29 mouse cellular contexts compared by ENCODE assay signal in genomic region chr2:170534116-170534802, GRCm38 (mm10). TPM values are rescaled to one million over a fixed set of nuclear protein-coding genes. Genes with fewer than 3 reads are reported as not detected.
DNase-seq lines count a peak whose midpoint lies in the region; ATAC-seq and TF ChIP-seq lines count a peak whose summit lies in the region.
"Had no signal": no experiment of that assay in that cellular context is flagged by ENCODE, and none has a peak within 500 bp of the region (broad histone marks: within the 10 kb centered on the region; RNA-seq: fewer than 3 reads in every experiment).

No protein-coding gene starts in this region.

- no peaks in the 10 kb centered on the region for H3K4me1 ChIP-seq in forebrain, embryonic 12.5 days
- H3K4me1 ChIP-seq in forebrain, embryonic 11.5 days (replicated peaks; ENCODE audit: control insufficient read depth, insufficient read depth, low read length) = no peaks in the 10 kb centered on the region
- no peaks in the 10 kb centered on the region for H3K4me1 ChIP-seq in liver, embryonic 15.5 days (replicated peaks)
- H3K4me1 ChIP-seq in liver, postnatal 0 days (ENCODE audit: insufficient read depth) = no peaks in the 10 kb centered on the region
- no peaks in the 10 kb centered on the region for H3K4me1 ChIP-seq in forebrain, embryonic 14.5 days (ENCODE audit: control insufficient read depth, insufficient read depth, low read length)
- H3K4me1 ChIP-seq: embryonic facial prominence, embryonic 15.5 days; heart, embryonic 10.5 days; hindbrain, embryonic 13.5 days had no signal

- no peak overlapping the region for H3K27ac ChIP-seq in forebrain, embryonic 12.5 days
- no peak overlapping the region for H3K27ac ChIP-seq in forebrain, embryonic 11.5 days (ENCODE audit: low read depth, low read length)
- H3K27ac ChIP-seq in liver, embryonic 15.5 days (replicated peaks) = no peak overlapping the region
- no peak overlapping the region for H3K27ac ChIP-seq in liver, postnatal 0 days (ENCODE audit: low read depth)
- peak overlapping the region; percentile 55; the same call in 1 of the 2 replicates for H3K27ac ChIP-seq in forebrain, embryonic 14.5 days (ENCODE audit: low read depth, low read length)
- H3K27ac ChIP-seq: embryonic facial prominence, embryonic 15.5 days; heart, embryonic 10.5 days; hindbrain, embryonic 13.5 days; hindbrain, postnatal 0 days had no signal

- WGBS in forebrain, embryonic 12.5 days = 43% methylated on average over 12 of the region's 12 CpGs
- 57% methylated on average over 12 of the region's 12 CpGs for WGBS in forebrain, embryonic 11.5 days
- 31% methylated on average over 11 of the region's 12 CpGs for WGBS in liver, embryonic 15.5 days (ENCODE audit: insufficient replicate concordance)
- WGBS in liver, postnatal 0 days (ENCODE audit: insufficient replicate concordance) = 36% methylated on average over 9 of the region's 12 CpGs
- 27% methylated on average over 7 of the region's 12 CpGs for WGBS in forebrain, embryonic 14.5 days

- H3K4me2 ChIP-seq in forebrain, embryonic 12.5 days = no peak overlapping the region
- no peak overlapping the region for H3K4me2 ChIP-seq in forebrain, embryonic 11.5 days (ENCODE audit: low read depth, low read length, severe bottlenecking)
- no peak overlapping the region for H3K4me2 ChIP-seq in liver, embryonic 15.5 days
- H3K4me2 ChIP-seq in liver, postnatal 0 days (ENCODE audit: low read depth, low read length) = no peak overlapping the region
- no peak overlapping the region for H3K4me2 ChIP-seq in forebrain, embryonic 14.5 days (ENCODE audit: low read length)
- H3K4me2 ChIP-seq: embryonic facial prominence, embryonic 15.5 days; hindbrain, embryonic 13.5 days had no signal

- no peak for TF ChIP-seq EP300 in liver, postnatal 0 days (IDR thresholded peaks at IDR 0.05; ENCODE audit: low read depth)

- no peaks in the 10 kb centered on the region for H3K9me3 ChIP-seq in forebrain, embryonic 12.5 days
- H3K9me3 ChIP-seq in forebrain, embryonic 11.5 days (ENCODE audit: control insufficient read depth, low read length) = no peaks in the 10 kb centered on the region
- no peaks in the 10 kb centered on the region for H3K9me3 ChIP-seq in liver, embryonic 15.5 days (replicated peaks)
- H3K9me3 ChIP-seq in liver, postnatal 0 days (ENCODE audit: low read length) = no peaks in the 10 kb centered on the region
- H3K9me3 ChIP-seq in forebrain, embryonic 14.5 days (replicated peaks; ENCODE audit: control insufficient read depth, low read length) = no peaks in the 10 kb centered on the region
- H3K9me3 ChIP-seq: embryonic facial prominence, embryonic 15.5 days; heart, embryonic 10.5 days; hindbrain, embryonic 13.5 days had no signal

- H3K27me3 ChIP-seq in forebrain, embryonic 12.5 days = no peaks in the 10 kb centered on the region; the same call in 1 of the 2 replicates
- H3K27me3 ChIP-seq in forebrain, embryonic 11.5 days (ENCODE audit: control insufficient read depth, insufficient read depth, low read length) = no peaks in the 10 kb centered on the region
- H3K27me3 ChIP-seq in liver, embryonic 15.5 days = no peaks in the 10 kb centered on the region
- H3K27me3 ChIP-seq in liver, postnatal 0 days (ENCODE audit: insufficient read depth, low read length) = no peaks in the 10 kb centered on the region
- H3K27me3 ChIP-seq in forebrain, embryonic 14.5 days (replicated peaks; ENCODE audit: control insufficient read depth, insufficient read depth, low read length) = no peaks in the 10 kb centered on the region
- H3K27me3 ChIP-seq: embryonic facial prominence, embryonic 15.5 days; hindbrain, embryonic 13.5 days; Patski had no signal

- no peak for TF ChIP-seq CTCF in liver, postnatal 0 days (IDR thresholded peaks at IDR 0.05; ENCODE audit: low read depth)

- no peak overlapping the region for H3K9ac ChIP-seq in forebrain, embryonic 12.5 days
- H3K9ac ChIP-seq in forebrain, embryonic 11.5 days (ENCODE audit: low read length) = no peak overlapping the region
- H3K9ac ChIP-seq in liver, embryonic 15.5 days = no peak overlapping the region
- H3K9ac ChIP-seq in liver, postnatal 0 days (replicated peaks) = no peak overlapping the region
- no peak overlapping the region for H3K9ac ChIP-seq in forebrain, embryonic 14.5 days (ENCODE audit: low read length)
- H3K9ac ChIP-seq: embryonic facial prominence, embryonic 15.5 days; hindbrain, embryonic 13.5 days had no signal

- H3K36me3 ChIP-seq in forebrain, embryonic 12.5 days (replicated peaks) = no peaks in the 10 kb centered on the region
- H3K36me3 ChIP-seq in forebrain, embryonic 11.5 days (ENCODE audit: control insufficient read depth, insufficient read depth, low read length) = no peaks in the 10 kb centered on the region
- no peaks in the 10 kb centered on the region for H3K36me3 ChIP-seq in liver, embryonic 15.5 days (replicated peaks)
- no peaks in the 10 kb centered on the region for H3K36me3 ChIP-seq in liver, postnatal 0 days (replicated peaks; ENCODE audit: insufficient read depth, low read length)
- no peaks in the 10 kb centered on the region for H3K36me3 ChIP-seq in forebrain, embryonic 14.5 days (ENCODE audit: control insufficient read depth, insufficient read depth, low read length)
- H3K36me3 ChIP-seq: embryonic facial prominence, embryonic 15.5 days; heart, embryonic 10.5 days; hindbrain, embryonic 13.5 days had no signal

- no peak overlapping the region for H3K4me3 ChIP-seq in forebrain, embryonic 12.5 days (replicated peaks)
- no peak overlapping the region for H3K4me3 ChIP-seq in forebrain, embryonic 11.5 days (ENCODE audit: low read depth, low read length)
- no peak overlapping the region for H3K4me3 ChIP-seq in liver, embryonic 15.5 days (replicated peaks)
- no peak overlapping the region for H3K4me3 ChIP-seq in liver, postnatal 0 days (ENCODE audit: low read depth, low read length)
- H3K4me3 ChIP-seq in forebrain, embryonic 14.5 days (ENCODE audit: low read depth, low read length) = no peak overlapping the region
- H3K4me3 ChIP-seq: embryonic facial prominence, embryonic 15.5 days; heart, embryonic 10.5 days; hindbrain, embryonic 13.5 days had no signal

- ATAC-seq in forebrain, embryonic 12.5 days (ENCODE audit: low FRiP score) = peak; percentile 53; the same call in 1 of the 2 replicates
- no peak for ATAC-seq in forebrain, embryonic 11.5 days (replicated peaks; ENCODE audit: low FRiP score)
- ATAC-seq in liver, embryonic 15.5 days (ENCODE audit: insufficient read depth) = peak; percentile 34; the same call in 1 of the 2 replicates
- ATAC-seq in liver, postnatal 0 days = no peak
- ATAC-seq in forebrain, embryonic 14.5 days = peak; percentile 76
- ATAC-seq: activated CD4-positive, CD25-positive, alpha-beta regulatory T cell, adult 4 months; hindbrain, postnatal 0 days; Patski had no signal

- DNase-seq in forebrain, embryonic 11.5 days (ENCODE audit: low spot score) = no peak
- no peak for DNase-seq in liver, postnatal 0 days
- peak; percentile 75 for DNase-seq in forebrain, embryonic 14.5 days (ENCODE audit: low spot score)
- no peak for DNase-seq in thymus, postnatal 0 days (ENCODE audit: low spot score)
- no peak for DNase-seq in adrenal gland, adult 8-10 months
- DNase-seq in layer of hippocampus, postnatal 25 days (ENCODE audit: extremely low spot score in 1 of 2, low spot score in 1 of 2) = no peak
- DNase-seq: adrenal gland, postnatal 25 days; cerebellum, adult 11 months; cerebellum, adult 8-10 months; cerebellum, postnatal 14 days; gastrocnemius, postnatal 10 days; heart, adult 18-20 months; heart, postnatal 10 days; kidney, adult 11 months had no signal

RNA-seq across cellular contexts. Expression of gene Cyp24a1, which starts 37.3 kb away (rescaled TPM):
- 0.06 TPM in 1 of 2 replicates, not detected in the other for polyA plus RNA-seq in forebrain, embryonic 12.5 days (2016; fragmentation: Nextera tagmentation; extraction: Ambion mirVana)
- polyA plus RNA-seq in forebrain, embryonic 11.5 days (2014; fragmentation: Nextera tagmentation; extraction: Ambion mirVana) = 0.07 TPM in 1 of 2 replicates, not detected in the other
- polyA plus RNA-seq in liver, embryonic 15.5 days (2015; fragmentation: Nextera tagmentation; extraction: Ambion mirVana) = not detected in 2 replicates
- polyA plus RNA-seq in liver, postnatal 0 days (2015; fragmentation: Nextera tagmentation; extraction: Ambion mirVana) = not detected in 2 replicates
- polyA plus RNA-seq in forebrain, embryonic 14.5 days (2014; fragmentation: Nextera tagmentation; extraction: Ambion mirVana) = not detected in 2 replicates
- polyA plus RNA-seq in thymus, postnatal 0 days (2015; fragmentation: Nextera tagmentation; extraction: Ambion mirVana) = 0.12 and 0.30 TPM in 2 replicates
- total RNA-seq in adrenal gland, adult 8-10 months (2022) = not detected
- total RNA-seq in layer of hippocampus, postnatal 25 days (2021) = not detected
- total RNA-seq: adrenal gland, adult 18-20 months; adrenal gland, postnatal 25 days; gastrocnemius, postnatal 10 days; gastrocnemius, postnatal 4 days; heart, adult 18-20 months; heart, postnatal 10 days; hematopoietic stem cell, adult 5-6 weeks; hindbrain, postnatal 0 days; MEL had no signal
- polyA plus RNA-seq: C2C12; heart, embryonic 10.5 days; heart, embryonic 14.5 days; hindbrain, embryonic 13.5 days; intestine, embryonic 14.5 days had no signal

RNA-seq across cellular contexts. Expression of gene Pfdn4, which starts 38.0 kb away (rescaled TPM):
- polyA plus RNA-seq in forebrain, embryonic 12.5 days (2016; fragmentation: Nextera tagmentation; extraction: Ambion mirVana) = 139 and 140 TPM in 2 replicates
- 105 and 130 TPM in 2 replicates for polyA plus RNA-seq in forebrain, embryonic 11.5 days (2014; fragmentation: Nextera tagmentation; extraction: Ambion mirVana)
- polyA plus RNA-seq in liver, embryonic 15.5 days (2015; fragmentation: Nextera tagmentation; extraction: Ambion mirVana) = 21.9 and 29.2 TPM in 2 replicates
- 29.8 and 33.9 TPM in 2 replicates for polyA plus RNA-seq in liver, postnatal 0 days (2015; fragmentation: Nextera tagmentation; extraction: Ambion mirVana)
- polyA plus RNA-seq in forebrain, embryonic 14.5 days (2014; fragmentation: Nextera tagmentation; extraction: Ambion mirVana) = 128 and 139 TPM in 2 replicates
- 95.6 and 102 TPM in 2 replicates for polyA plus RNA-seq in thymus, postnatal 0 days (2015; fragmentation: Nextera tagmentation; extraction: Ambion mirVana)
- 10 to 100 TPM; 12.5 to 19.9 (median 17.5) TPM for total RNA-seq in adrenal gland, adult 8-10 months (2022)
- 10 to 100 TPM; 32.1 TPM for total RNA-seq in layer of hippocampus, postnatal 25 days (2021)

Comparison
In these comparisons a context has a peak if more than half of its experiments do, and no peak if none do; other contexts are left out.
1. ATAC-seq: peak in forebrain, embryonic 12.5 days (single experiment), liver, embryonic 15.5 days (single experiment) and forebrain, embryonic 14.5 days (single experiment); none in forebrain, embryonic 11.5 days (single experiment) and liver, postnatal 0 days (single experiment).